Mouse (Mus musculus) left cerebral cortex, adult 9 months (tissue): ENCODE data around the gene Mms22l.
"Not testable (repeated sequence)": the region's sequence is repeated elsewhere in the genome, so short reads cannot be mapped to it uniquely, and the experiment has no call there.

ENCODE experiments used
- DNase-seq, 2 experiments: peaks; one replicate each; pipeline ENCODE4 v3.0.0; 2022; ENCODE audit warnings: low spot score in 2 of 2

Gene Mms22l

GRCm38 (mm10) chr4:24620440-24620839 lies 124.2 kb downstream of the Mms22l start:
- no peak for DNase-seq

- peak in 1 of 2 experiments; percentile 65 for DNase-seq
These were observed 125.4 kb downstream of the Mms22l start for GRCm38 (mm10) chr4:24621422-24622187.

GRCm38 (mm10) chr4:24625951-24626584 lies 129.8 kb downstream of the Mms22l start:
- DNase-seq = no peak

GRCm38 (mm10) chr4:24626686-24627085 lies 130.4 kb downstream of the Mms22l start:
- no peak for DNase-seq

- DNase-seq = no peak
These were observed 131.6 kb downstream of the Mms22l start for GRCm38 (mm10) chr4:24627871-24628270.

- no peak for DNase-seq
These were observed 134.2 kb downstream of the Mms22l start for GRCm38 (mm10) chr4:24630430-24630829.

DNA sequence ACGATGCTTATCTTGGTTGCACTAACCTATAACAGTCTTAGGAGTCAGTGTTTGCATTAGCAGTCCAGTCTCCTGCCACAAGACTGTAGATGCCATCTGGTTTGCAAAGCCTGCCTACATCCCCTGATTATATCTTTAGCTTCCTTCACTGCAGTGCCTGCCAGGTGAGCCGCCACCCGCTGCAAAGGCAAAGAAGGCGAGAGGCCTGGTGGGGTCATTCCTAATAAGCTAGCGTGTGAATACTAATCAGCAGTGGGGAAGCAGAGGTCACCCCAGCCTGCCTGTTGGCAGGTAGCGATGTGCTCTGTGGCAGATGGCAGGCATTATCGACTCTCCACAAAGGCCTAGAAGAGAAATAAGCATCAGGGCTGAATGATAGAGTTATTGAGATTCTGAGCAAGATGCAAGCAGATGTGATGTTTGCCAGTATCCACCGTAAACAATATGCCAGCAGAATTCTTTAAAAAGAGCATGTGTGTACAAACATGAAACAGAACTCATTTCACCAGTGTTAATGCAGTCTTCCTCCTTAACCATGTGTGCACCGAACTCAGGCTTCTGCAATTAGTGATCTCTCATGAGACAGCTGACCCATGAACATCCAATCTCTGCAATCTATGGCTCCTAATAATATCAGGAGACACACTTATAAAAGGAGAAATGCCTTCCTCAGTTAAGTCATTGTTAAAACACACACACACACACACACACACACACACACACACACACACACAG lies 135.1 kb downstream of the Mms22l start:
- DNase-seq = peak in 1 of 2 experiments; percentile 17

- no peak for DNase-seq
These were observed 146.1 kb downstream of the Mms22l start for GRCm38 (mm10) chr4:24642306-24642705.

DNA sequence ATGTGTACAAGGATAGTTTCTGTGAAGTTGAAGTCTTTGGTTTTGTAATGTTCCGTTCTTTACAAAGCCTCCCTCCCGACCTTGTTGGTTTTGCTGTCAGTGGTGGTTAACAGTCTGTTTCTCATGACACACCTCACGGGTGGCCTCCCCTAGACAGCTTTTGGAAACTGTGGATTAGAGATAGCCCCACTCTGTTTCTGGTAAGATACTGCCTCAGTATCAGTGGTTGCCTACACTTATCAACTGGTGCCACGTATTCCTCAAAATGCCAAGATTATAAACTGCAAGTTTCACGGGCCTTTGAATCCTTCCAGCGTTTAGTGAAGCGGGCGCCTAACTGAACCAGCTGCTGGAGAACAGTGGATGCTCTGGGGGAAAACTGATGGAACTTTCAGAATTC lies 148.5 kb downstream of the Mms22l start:
- not testable (repeated sequence) for DNase-seq
